Mouse (Mus musculus) midbrain, embryonic 13.5 days (tissue): Measurements from ENCODE around the gene Kcnj12. TPM values are rescaled to one million over a fixed set of nuclear protein-coding genes. Genes with fewer than 3 reads are reported as not detected.

Source experiments
- ATAC-seq: fragments of 200-750 bp; cut with Nextera tagmentation; 2 replicates; pipeline ENCODE4 v1.8.0; 2017; ENCODE audit warnings: mild to moderate bottlenecking, moderate TSS enrichment, moderate library complexity
- H3K27ac ChIP-seq: fragments of 300-500 bp; sonication (generic); 2 replicates; pipeline ENCODE4 v1.5.1; 2015; ENCODE audit warnings: inconsistent platforms, mild to moderate bottlenecking, moderate library complexity
- H3K27me3 ChIP-seq: fragments of 300-500 bp; sonication (generic); 2 replicates; pipeline ENCODE4 v1.6.1; 2015; ENCODE audit warnings: mild to moderate bottlenecking, inconsistent platforms
- H3K36me3 ChIP-seq: fragments of 300-500 bp; sonication (generic); 2 replicates; pipeline ENCODE4 v1.6.1; 2015; ENCODE audit warnings: mild to moderate bottlenecking, inconsistent platforms
- H3K4me1 ChIP-seq: fragments of 300-500 bp; sonication (generic); replicated peaks from 2 replicates; pipeline ENCODE4 v1.6.1; 2015; ENCODE audit warnings: inconsistent platforms
- H3K4me2 ChIP-seq: fragments of 300-500 bp; sonication (generic); replicated peaks from 2 replicates; pipeline ENCODE4 v1.6.1; 2015; ENCODE audit warnings: moderate library complexity, mild to moderate bottlenecking, inconsistent platforms
- H3K4me3 ChIP-seq: fragments of 300-500 bp; sonication (generic); replicated peaks from 2 replicates; pipeline ENCODE4 v1.5.1; 2015; ENCODE audit warnings: mild to moderate bottlenecking, inconsistent platforms
- H3K9ac ChIP-seq: fragments of 300-500 bp; sonication (generic); replicated peaks from 2 replicates; pipeline ENCODE4 v1.6.1; 2015; ENCODE audit warnings: mild to moderate bottlenecking, inconsistent platforms
- H3K9me3 ChIP-seq: fragments of 300-500 bp; sonication (generic); 2 replicates; pipeline ENCODE4 v1.6.1; 2016; ENCODE audit warnings: mild to moderate bottlenecking, inconsistent platforms
- WGBS: fragments of 180-500 bp; shearing (Covaris S2); methylation state at CpG from one replicate; pipeline ENCODE4 v1.1.7; 2015; 5-methylcytosine and 5-hydroxymethylcytosine counted together
- polyA plus RNA-seq: library from polyadenylated mRNA; unstranded; fragments of >200 nt; fragmentation: Nextera tagmentation; extraction: Ambion mirVana; gene quantifications from 2 replicates; pipeline ENCODE4 v1.2.1, GENCODE M21; 2015

Kcnj12 gene
- polyA plus RNA-seq, 1 experiment from 2014 or later: 1.4 TPM

GRCm38 (mm10) chr11:61027160-61027559 is 4.8 kb downstream of the Kcnj12 start:
- Histone ChIP-seq H3K4me2 (no peak overlapping the region), H3K36me3 (no peaks in the 10 kb centered on the region), H3K27ac (no peak overlapping the region; the same call in 1 of the 2 replicates), H3K9ac (no peak overlapping the region), H3K4me3 (no peak overlapping the region), H3K4me1 (peaks cover 35% of the 10 kb centered on the region), H3K9me3 (no peaks in the 10 kb centered on the region), H3K27me3 (peaks cover 31% of the 10 kb centered on the region)
- ATAC-seq: 0 out of 2 replicates have a peak, but pooled peaks have one; percentile 19
- WGBS: 76% methylated on average over 4 of the region's 4 CpGs

- no peak for ATAC-seq
- peaks cover 23% of the 10 kb centered on the region for H3K4me1 ChIP-seq
- no peaks in the 10 kb centered on the region for H3K9me3 ChIP-seq
- H3K27ac ChIP-seq: no peak overlapping the region
- no peaks in the 10 kb centered on the region for H3K36me3 ChIP-seq
- peaks cover 19% of the 10 kb centered on the region for H3K27me3 ChIP-seq
- no peak overlapping the region for H3K4me2 ChIP-seq
- H3K9ac ChIP-seq: no peak overlapping the region
- H3K4me3 ChIP-seq: no peak overlapping the region
- 76% methylated on average over 11 of the region's 11 CpGs for WGBS
Measured at GRCm38 (mm10) chr11:61028211-61028950, 6.0 kb downstream of the Kcnj12 start.

- H3K9me3 ChIP-seq: no peaks in the 10 kb centered on the region
- peaks cover 10% of the 10 kb centered on the region for H3K27me3 ChIP-seq
- ATAC-seq: no peak
- peaks cover 22% of the 10 kb centered on the region for H3K4me1 ChIP-seq
- no peak overlapping the region for H3K4me2 ChIP-seq
- H3K9ac ChIP-seq: no peak overlapping the region
- H3K36me3 ChIP-seq: no peaks in the 10 kb centered on the region
- 63% methylated on average over 4 of the region's 4 CpGs for WGBS
- H3K4me3 ChIP-seq: no peak overlapping the region
- H3K27ac ChIP-seq: no peak overlapping the region
Measured at GRCm38 (mm10) chr11:61029116-61029740, 6.9 kb downstream of the Kcnj12 start.

GRCm38 (mm10) chr11:61029864-61030595 is 7.7 kb downstream of the Kcnj12 start:
- Histone ChIP-seq H3K9ac (no peak overlapping the region), H3K4me3 (no peak overlapping the region), H3K4me1 (peaks cover 22% of the 10 kb centered on the region), H3K36me3 (no peaks in the 10 kb centered on the region), H3K4me2 (no peak overlapping the region), H3K9me3 (no peaks in the 10 kb centered on the region), H3K27me3 (peaks cover 2% of the 10 kb centered on the region; the same call in 1 of the 2 replicates), H3K27ac (no peak overlapping the region)
- 93% methylated on average over 7 of the region's 7 CpGs for WGBS
- no peak for ATAC-seq

- Histone ChIP-seq H3K4me2 (no peak overlapping the region), H3K27ac (no peak overlapping the region), H3K4me1 (peaks cover 15% of the 10 kb centered on the region), H3K27me3 (no peaks in the 10 kb centered on the region), H3K9ac (no peak overlapping the region), H3K9me3 (no peaks in the 10 kb centered on the region), H3K36me3 (no peaks in the 10 kb centered on the region), H3K4me3 (no peak overlapping the region)
- ATAC-seq: no peak
- WGBS: 91% methylated on average over 7 of the region's 7 CpGs
Measured at GRCm38 (mm10) chr11:61031137-61031536, 8.8 kb downstream of the Kcnj12 start.

- ATAC-seq: no peak
- H3K4me1 ChIP-seq: peaks cover 13% of the 10 kb centered on the region
- no peaks in the 10 kb centered on the region for H3K27me3 ChIP-seq
- H3K36me3 ChIP-seq: no peaks in the 10 kb centered on the region
- H3K9me3 ChIP-seq: no peaks in the 10 kb centered on the region
- no peak overlapping the region for H3K4me3 ChIP-seq
- 83% methylated on average over 5 of the region's 5 CpGs for WGBS
- no peak overlapping the region for H3K4me2 ChIP-seq
- no peak overlapping the region for H3K27ac ChIP-seq
- no peak overlapping the region for H3K9ac ChIP-seq
Measured at GRCm38 (mm10) chr11:61031658-61032445, 9.5 kb downstream of the Kcnj12 start.

GRCm38 (mm10) chr11:61032481-61032880 is 10.1 kb downstream of the Kcnj12 start:
- Histone ChIP-seq H3K4me2 (no peak overlapping the region), H3K27me3 (no peaks in the 10 kb centered on the region), H3K9me3 (no peaks in the 10 kb centered on the region), H3K4me3 (no peak overlapping the region), H3K4me1 (peaks cover 9% of the 10 kb centered on the region; the same call in 1 of the 2 replicates), H3K9ac (no peak overlapping the region), H3K36me3 (no peaks in the 10 kb centered on the region), H3K27ac (no peak overlapping the region)
- WGBS: 91% methylated on average over 7 of the region's 7 CpGs
- ATAC-seq: no peak

GRCm38 (mm10) chr11:61033160-61033559 is 10.8 kb downstream of the Kcnj12 start:
- WGBS: 83% methylated on average over 5 of the region's 5 CpGs
- Histone ChIP-seq H3K27ac (no peak overlapping the region), H3K9me3 (no peaks in the 10 kb centered on the region), H3K4me3 (no peak overlapping the region), H3K36me3 (no peaks in the 10 kb centered on the region), H3K9ac (no peak overlapping the region), H3K4me2 (no peak overlapping the region), H3K27me3 (no peaks in the 10 kb centered on the region), H3K4me1 (0 out of 2 replicates have a peak, but pooled peaks cover 7% of the 10 kb centered on the region)
- ATAC-seq: no peak

GRCm38 (mm10) chr11:61036639-61037038 is 14.3 kb downstream of the Kcnj12 start:
- ATAC-seq: no peak
- Histone ChIP-seq H3K27me3 (no peaks in the 10 kb centered on the region), H3K9me3 (no peaks in the 10 kb centered on the region), H3K4me2 (no peak overlapping the region), H3K4me3 (no peak overlapping the region), H3K36me3 (no peaks in the 10 kb centered on the region), H3K27ac (no peak overlapping the region), H3K9ac (no peak overlapping the region), H3K4me1 (0 out of 2 replicates have a peak, but pooled peaks cover 7% of the 10 kb centered on the region)
- WGBS: 95% methylated on average over 9 of the region's 9 CpGs

- Histone ChIP-seq H3K27ac (no peak overlapping the region), H3K4me2 (no peak overlapping the region), H3K36me3 (no peaks in the 10 kb centered on the region), H3K9ac (no peak overlapping the region), H3K4me1 (peaks cover 18% of the 10 kb centered on the region), H3K9me3 (no peaks in the 10 kb centered on the region), H3K27me3 (no peaks in the 10 kb centered on the region), H3K4me3 (no peak overlapping the region)
- no peak for ATAC-seq
- 78% methylated on average over 9 of the region's 9 CpGs for WGBS
Measured at GRCm38 (mm10) chr11:61038277-61038782, 16.0 kb downstream of the Kcnj12 start.

- no peak for ATAC-seq
- Histone ChIP-seq H3K4me1 (peaks cover 30% of the 10 kb centered on the region), H3K9me3 (no peaks in the 10 kb centered on the region), H3K27ac (no peak overlapping the region), H3K4me2 (no peak overlapping the region), H3K4me3 (no peak overlapping the region), H3K36me3 (no peaks in the 10 kb centered on the region), H3K27me3 (no peaks in the 10 kb centered on the region), H3K9ac (no peak overlapping the region)
- 83% methylated on average over 11 of the region's 11 CpGs for WGBS
Measured at GRCm38 (mm10) chr11:61040856-61041652, 18.7 kb downstream of the Kcnj12 start.
